Mouse (Mus musculus): ENCODE measurements around the gene Hs6st3.
"Not testable (repeated sequence)": the region's sequence is repeated elsewhere in the genome, so short reads cannot be mapped to it uniquely, and the experiment has no call there.

Hs6st3 gene

GRCm38 (mm10) chr14:119250353-119250752, 112.2 kb downstream of the Hs6st3 start:
- DNase-seq: no peak

DNA sequence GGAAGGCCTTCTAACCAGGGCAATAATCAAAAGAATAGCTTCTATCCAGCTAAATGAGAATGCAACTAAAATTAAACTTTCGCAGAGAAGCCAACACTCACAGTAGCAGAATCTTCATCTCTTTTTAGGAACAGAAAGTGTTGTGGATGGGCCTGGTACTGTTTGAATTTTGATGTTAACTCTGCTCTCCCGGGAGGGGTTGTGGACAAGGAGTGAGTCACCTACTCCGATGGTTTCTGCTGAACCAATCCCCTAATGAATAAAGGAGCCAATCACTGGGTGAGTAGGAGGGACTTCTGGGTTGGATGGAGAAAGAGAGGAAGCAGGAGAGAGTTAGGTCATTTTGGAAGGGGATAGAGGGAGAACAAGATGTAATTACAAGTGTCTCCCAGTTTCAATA, 117.3 kb downstream of the Hs6st3 start:
- no peak for DNase-seq

DNA sequence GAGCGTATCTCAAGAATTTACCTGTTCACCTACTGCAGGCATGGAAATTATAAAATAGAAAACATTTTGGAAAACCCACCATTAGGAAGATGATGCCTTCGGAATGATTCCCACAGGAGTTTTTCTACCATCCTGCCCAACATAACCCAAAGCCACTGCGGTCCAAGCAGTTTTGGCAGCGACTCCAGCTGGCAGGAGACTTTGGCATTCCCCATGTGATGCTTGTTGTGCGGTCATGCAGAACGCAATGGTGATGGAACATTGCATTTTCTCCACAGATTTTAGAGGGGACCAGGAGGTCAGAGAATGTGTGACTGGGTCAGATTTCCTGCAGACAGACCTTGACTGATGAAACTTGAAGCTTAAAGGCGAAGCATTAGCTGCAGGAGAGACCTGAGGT, 118.9 kb downstream of the Hs6st3 start:
- DNase-seq: peak; percentile 56

DNA sequence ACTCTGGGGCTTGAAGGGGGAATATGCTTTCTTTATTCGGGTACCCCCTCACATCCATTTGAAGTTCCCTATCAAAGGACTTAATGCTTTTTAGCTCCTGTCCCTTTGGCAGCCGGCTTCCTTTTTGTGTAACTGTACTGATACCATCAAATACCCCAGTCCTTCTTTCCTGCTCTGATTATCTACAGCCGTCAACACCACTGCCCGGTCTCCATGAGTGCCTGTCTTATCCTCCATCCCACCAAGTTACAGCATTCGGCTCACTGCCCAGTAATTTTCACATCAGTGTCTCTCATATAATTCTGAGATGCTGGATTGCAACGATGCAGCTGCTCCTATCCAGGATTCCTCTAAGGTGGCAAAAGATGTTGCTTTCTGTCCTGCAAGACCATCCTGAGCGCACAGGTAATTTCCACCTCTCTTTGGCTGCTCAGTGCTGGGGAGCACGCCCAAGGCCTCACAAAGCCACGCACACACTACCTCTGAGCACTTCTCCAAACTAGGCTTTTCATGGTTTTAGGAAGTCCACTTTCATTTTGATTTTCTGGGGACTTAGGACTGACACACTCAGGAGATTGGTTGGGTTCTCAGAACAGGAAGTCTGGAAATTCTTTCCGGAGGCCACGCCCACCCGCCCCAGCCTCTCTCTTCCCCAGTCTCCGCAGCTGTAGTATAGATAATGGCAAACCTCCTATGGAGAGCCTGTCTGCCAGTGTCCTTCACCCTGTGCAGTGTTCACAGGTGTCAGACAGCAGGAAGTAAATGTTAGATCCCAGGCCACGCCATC, 122.2 kb downstream of the Hs6st3 start:
- DNase-seq: no peak

- DNase-seq: no peak
These were observed 128.2 kb downstream of the Hs6st3 start for GRCm38 (mm10) chr14:119266334-119266733.

DNA sequence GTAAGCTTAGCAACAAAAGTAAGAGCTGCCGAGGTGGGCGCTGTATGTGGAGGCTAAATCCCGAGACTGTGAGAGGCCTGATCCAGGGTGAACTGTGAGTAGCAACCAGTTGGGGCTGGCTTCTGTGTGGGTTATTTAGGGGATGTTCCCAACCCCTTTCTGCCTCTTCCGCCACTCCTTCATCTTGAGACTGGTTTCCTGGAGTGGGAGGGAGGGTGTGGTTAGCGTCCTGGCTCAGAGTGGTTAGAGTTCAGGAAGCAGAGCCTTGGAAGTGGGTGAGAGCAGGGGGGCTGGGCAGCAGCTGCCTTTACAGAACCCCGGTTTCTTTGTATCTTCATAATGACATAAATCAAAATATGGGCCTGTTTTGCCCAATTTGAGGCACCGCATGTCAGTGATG, 134.9 kb downstream of the Hs6st3 start:
- no peak for DNase-seq

- not testable (repeated sequence) for DNase-seq
These were observed 140.0 kb downstream of the Hs6st3 start for GRCm38 (mm10) chr14:119278156-119278555.

DNA sequence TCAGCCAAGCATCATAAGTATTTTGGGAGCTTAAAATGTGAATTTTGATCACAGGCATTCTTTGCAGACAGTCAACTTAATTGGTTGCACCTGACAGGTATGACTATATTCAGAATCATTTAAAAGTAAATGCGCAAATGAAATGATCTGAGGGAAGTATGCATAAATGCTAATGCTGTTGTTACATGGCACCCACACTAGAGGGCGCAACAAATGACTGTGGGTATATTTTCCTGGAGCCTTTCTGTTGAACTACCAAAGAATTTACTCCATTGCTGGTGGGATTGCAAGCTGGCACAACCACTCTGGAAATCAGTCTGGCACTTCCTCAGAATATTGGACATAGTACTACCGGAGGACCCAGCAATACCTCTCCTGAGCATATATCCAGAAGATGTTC, 145.8 kb downstream of the Hs6st3 start:
- no peak for DNase-seq

DNA sequence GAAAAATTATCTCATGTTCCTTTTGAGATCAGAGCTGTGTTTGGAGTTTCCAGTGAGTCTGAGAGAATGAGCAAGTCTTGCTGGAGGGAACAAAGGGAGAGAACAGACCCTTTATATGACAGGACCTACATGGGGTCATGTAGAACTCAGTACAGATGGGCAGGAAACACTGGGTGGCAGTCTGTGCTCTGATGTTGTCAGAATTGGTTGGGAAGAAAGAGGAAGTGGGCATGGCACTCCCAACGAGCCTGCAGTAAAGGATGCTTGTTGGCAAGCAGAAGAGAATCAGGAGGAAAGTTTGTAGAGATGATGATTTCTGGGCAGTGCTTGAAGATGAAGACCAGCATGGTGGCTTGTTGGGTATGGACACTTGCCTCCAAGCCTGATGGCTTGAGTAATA, 151.5 kb downstream of the Hs6st3 start:
- DNase-seq: no peak

DNA sequence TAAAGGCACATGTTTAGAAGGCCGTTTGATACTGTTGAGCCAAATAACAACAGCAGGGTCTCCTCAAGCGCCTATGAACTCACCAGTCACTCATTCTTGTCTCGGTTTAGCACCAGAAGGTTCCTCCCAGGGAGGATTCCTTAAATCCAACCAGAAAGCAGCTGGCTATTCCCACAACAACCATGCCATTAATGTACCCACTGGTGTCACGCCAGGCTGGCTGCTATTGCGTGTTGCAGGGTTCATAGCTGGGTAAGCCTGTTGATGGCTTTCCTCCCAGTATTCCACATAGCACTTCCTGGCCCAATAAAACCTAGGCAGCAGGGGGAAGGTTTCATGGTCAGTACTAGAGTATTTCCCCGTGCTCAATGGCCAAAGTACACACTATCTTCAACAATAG, 155.9 kb downstream of the Hs6st3 start:
- DNase-seq: no peak

- DNase-seq: no peak
These were observed 168.3 kb downstream of the Hs6st3 start for GRCm38 (mm10) chr14:119306461-119306860.

DNA sequence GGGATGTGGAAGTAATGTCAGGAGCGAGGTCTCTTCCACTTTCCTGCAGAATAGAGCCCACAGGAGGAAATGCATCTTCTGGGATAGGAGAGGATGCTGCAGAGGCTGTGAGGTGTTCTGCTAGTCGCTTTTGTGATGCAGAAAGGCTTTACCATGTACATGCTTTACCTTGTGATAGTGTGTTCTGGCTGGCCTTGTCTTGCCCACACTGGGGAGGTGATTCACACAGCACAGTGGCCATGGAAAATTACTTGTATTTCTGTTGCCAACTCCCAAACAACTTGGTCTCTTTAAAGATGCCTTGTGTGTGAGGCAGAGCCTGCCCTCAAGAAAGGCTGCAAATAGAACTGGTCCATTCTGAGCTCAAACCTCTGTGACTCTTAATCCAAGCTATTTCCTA, 180.2 kb downstream of the Hs6st3 start:
- DNase-seq: no peak

DNA sequence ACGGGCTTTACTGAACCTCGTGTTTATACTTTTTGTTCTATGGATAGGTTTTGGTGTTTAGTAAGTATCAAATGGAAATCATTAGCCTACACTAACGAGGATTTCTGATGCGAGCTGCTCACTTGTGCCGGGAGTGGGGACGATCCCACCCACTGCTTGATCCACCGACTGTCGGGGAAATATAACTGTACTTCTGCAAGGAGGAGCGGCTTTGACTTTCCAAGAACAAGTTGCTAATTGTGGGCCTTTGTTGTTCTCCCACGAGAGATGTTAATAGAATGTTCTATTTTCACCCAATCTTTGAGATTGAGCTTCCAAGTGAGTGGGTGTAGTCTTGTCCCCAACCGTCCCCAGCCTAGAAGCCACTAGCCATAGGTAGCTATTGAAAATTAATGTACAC, 209.1 kb downstream of the Hs6st3 start:
- DNase-seq: no peak

- no peak for DNase-seq
These were observed 223.3 kb downstream of the Hs6st3 start for GRCm38 (mm10) chr14:119361414-119361813.

DNA sequence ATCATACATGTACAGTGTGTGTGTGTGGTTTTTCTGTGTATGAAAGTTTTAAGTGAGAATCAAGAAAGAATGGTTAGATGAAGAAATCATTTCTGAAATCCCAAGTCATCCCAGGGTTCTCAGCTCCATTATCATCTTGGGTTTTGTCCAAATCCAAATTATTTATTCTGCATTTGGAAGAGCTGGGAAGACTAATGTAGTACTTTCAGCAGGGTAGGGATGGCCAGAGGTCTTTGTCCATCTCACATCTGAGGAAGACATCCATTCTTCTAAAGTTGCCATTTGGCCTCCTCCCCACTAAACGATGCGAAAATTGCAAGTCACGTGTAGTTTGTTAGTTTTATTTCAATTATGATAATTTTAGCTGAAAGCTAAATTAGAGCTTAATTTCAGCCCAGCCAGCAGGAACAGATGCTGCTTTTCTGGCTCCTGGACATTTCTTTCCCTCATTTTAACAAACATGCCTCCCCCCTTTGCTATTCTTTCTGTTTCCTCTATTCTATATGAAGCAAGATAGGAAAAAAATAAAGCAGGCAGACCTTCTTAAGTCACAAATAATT, 229.8 kb downstream of the Hs6st3 start:
- DNase-seq: no peak

DNA sequence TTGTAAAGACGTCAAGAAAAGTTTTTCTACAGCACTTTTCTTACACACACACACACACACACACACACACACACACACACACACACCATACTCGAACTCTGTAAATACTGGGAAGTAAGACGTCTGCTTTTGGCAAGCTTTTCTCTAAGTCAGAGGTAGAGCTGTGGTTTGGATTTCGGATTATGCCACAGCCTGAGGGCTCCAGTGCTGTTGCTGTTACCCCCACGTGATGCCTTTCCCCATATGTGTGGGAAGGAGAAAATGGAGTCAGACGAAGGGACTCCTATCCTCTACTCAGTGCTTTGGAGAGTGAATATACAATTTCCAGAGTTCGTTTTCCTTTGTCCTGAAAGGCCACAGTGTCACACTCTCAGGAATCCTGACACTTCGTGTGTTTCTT, 231.1 kb downstream of the Hs6st3 start:
- DNase-seq: no peak

GRCm38 (mm10) chr14:119370013-119370412, 231.9 kb downstream of the Hs6st3 start:
- DNase-seq: peak; percentile 4

GRCm38 (mm10) chr14:119379303-119379702, 241.2 kb downstream of the Hs6st3 start:
- no peak for DNase-seq

DNA sequence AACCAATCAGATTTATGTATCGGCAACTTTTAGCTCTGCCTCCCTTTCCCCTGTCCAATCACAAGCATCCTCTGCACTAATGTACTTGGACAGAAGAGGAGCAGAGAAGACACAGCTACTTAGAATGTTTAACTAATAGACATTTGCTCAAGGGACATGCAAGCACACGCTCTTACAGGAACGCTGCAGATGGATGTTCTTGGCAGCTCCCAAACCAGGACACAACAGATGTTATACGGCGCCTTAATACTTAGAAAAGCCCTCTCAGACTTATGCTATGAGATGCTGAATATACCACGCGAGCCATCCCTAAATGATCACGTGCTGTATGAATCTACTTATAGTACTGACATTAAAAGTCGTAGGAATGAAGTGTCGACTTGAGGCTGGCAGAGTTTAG, 263.5 kb downstream of the Hs6st3 start:
- no peak for DNase-seq

DNA sequence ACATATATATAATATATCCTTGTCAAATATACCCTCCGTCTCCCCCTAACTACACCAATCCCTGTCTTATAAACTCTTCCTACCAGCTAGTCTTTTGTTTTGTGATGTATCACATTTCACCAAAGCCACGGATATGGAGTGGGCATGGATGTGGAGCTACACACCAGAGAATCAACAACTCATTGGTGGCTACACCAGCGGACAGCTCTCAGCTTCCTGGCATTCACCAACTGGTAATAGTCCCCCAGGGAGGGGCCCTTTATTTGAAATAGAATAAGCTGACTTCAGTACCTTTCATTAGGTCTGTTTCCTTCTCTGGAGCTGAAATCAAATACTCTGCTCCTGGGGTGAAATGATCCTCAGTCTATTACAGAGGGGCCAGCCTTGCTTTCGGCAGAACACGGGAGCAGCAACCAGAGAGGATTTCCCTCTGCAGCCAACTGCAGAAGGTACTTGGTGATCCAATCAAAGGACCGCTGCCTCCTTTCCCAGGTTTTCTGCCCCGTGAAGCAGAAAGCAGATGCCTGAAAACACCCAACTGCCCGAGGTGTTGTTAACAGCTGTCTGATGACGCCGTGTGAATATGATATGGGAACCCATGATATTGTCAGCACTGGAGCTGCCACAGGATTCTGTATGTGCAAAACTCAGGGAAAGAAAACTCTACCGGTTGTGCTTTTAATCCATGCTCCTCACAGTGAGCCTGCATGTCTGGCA, 271.4 kb downstream of the Hs6st3 start:
- DNase-seq: no peak

DNA sequence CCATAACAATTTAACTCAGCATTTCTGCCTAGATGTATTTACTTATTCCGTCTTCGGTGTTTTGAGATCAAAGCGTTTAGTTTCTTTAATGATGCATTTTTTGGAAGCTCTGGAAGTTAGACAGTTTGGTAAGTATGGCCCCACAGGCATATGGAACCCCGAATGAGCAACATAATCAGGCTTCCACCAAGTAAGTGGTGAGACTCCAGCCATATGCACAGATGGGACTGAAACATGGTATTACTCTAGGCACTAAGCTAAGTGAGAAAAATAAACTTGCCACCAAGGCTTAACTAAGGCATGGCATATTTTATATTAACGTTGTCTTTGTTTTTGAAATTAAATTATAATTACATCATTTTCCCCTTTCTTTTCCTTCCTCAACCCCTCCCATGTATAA, 284.8 kb downstream of the Hs6st3 start:
- no peak for DNase-seq

DNA sequence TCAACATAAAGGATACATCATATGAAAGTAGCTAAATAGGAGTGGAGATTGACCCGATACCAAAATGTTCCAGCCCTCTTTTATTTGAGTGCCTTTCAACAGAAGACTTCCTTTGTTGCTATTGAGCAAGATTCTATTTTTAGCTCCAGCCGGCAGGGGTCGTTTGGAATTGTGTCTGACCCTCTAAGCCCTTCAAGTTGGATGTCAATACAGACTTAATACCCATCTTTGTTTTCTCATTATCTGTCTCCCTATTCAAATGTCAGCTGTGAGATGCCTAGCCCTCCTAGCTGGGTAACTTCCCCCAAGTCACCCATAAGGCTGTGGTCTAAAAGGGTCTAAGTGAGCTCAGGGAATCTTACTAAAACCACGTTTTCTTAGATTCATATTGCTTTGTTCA, 312.3 kb downstream of the Hs6st3 start:
- DNase-seq: no peak

GRCm38 (mm10) chr14:119451594-119451993, 313.5 kb downstream of the Hs6st3 start:
- no peak for DNase-seq

GRCm38 (mm10) chr14:119452382-119452781, 314.2 kb downstream of the Hs6st3 start:
- DNase-seq: no peak
